Mouse (Mus musculus) CH12.LX (cell line): ENCODE results near the gene Me1. TPM values are rescaled to one million over a fixed set of nuclear protein-coding genes. Genes with fewer than 3 reads are reported as not detected.
A peak's percentile ranks its signal among the peaks of the same experiment; 100 is the strongest.

Experiments
- DNase-seq: peaks from one replicate; pipeline ENCODE4 v3.0.0-alpha.2; 2013; ENCODE audit errors: extremely low read depth
- H3K27ac ChIP-seq: 2 replicates; pipeline ENCODE4 v1.5.1; 2012; ENCODE audit warnings: low read depth, mild to moderate bottlenecking, control low read depth, moderate library complexity; ENCODE audit not compliant: insufficient read depth
- H3K27me3 ChIP-seq: replicated peaks from 2 replicates; pipeline ENCODE3; 2012; ENCODE audit warnings: inconsistent platforms
- H3K36me3 ChIP-seq, 2 experiments: replicated peaks in 1 of 2; 2 replicates each; pipeline versions ENCODE3 to v1.6.1; 2012; ENCODE audit warnings: inconsistent platforms in 1 of 2, low read length in 1 of 2, mild to moderate bottlenecking in 1 of 2, mixed read lengths in 1 of 2, moderate library complexity in 1 of 2; ENCODE audit not compliant: control insufficient read depth in 1 of 2, insufficient read depth in 1 of 2
- H3K4me1 ChIP-seq, 2 experiments: 2 replicates each; pipeline ENCODE4 v1.6.1; 2012; ENCODE audit warnings: inconsistent platforms in 1 of 2, moderate library complexity in 1 of 2; ENCODE audit not compliant: insufficient read depth in 2 of 2, control insufficient read depth in 1 of 2
- H3K4me2 ChIP-seq: 2 replicates; pipeline ENCODE4 v1.6.1; 2012; ENCODE audit warnings: low read depth, mild to moderate bottlenecking, control low read depth; ENCODE audit not compliant: poor library complexity, insufficient read depth, severe bottlenecking
- H3K4me3 ChIP-seq, 3 experiments: fragments of 150-350 bp in 1 of 3; sonication (generic) in 1 of 3; replicated peaks in 1 of 3; 2 replicates each; pipeline versions ENCODE3 to v1.5.1; 2011 to 2012; ENCODE audit warnings: low read depth in 2 of 3, low read length in 2 of 3, mild to moderate bottlenecking in 2 of 3, moderate library complexity in 2 of 3, control low read depth in 1 of 3, improper control_type of control experiment in 1 of 3, inconsistent platforms in 1 of 3, mixed read lengths in 1 of 3; ENCODE audit not compliant: poor library complexity in 1 of 3
- H3K79me2 ChIP-seq: replicated peaks from 2 replicates; pipeline ENCODE4 v1.6.1; 2012; ENCODE audit warnings: mild to moderate bottlenecking, moderate library complexity; ENCODE audit not compliant: control insufficient read depth, poor library complexity, insufficient read depth, severe bottlenecking; ENCODE audit errors: extremely low read depth
- H3K9ac ChIP-seq: 2 replicates; pipeline ENCODE4 v1.6.1; 2012; ENCODE audit warnings: low read depth, mild to moderate bottlenecking, control low read depth, moderate library complexity; ENCODE audit not compliant: insufficient read depth
- H3K9me3 ChIP-seq: replicated peaks from 2 replicates; pipeline ENCODE3; 2012; ENCODE audit warnings: low read length, inconsistent platforms, mixed read lengths
- BHLHE40 ChIP-seq: IDR thresholded peaks from 2 replicates; pipeline ENCODE4 v1.6.1; 2011; ENCODE audit warnings: mild to moderate bottlenecking, low read depth, low read length, improper control_type of control experiment
- CHD1 ChIP-seq: IDR thresholded peaks from 2 replicates; pipeline ENCODE4 v1.6.1; 2012; ENCODE audit warnings: low read depth, low read length, improper control_type of control experiment, inconsistent platforms
- CTCF ChIP-seq, 2 experiments: IDR thresholded peaks in 1 of 2; conservative IDR thresholded peaks in 1 of 2; 2 replicates each; pipeline ENCODE4 v1.5.1; 2011 to 2012; ENCODE audit warnings: low read depth in 2 of 2, low read length in 2 of 2, improper control_type of control experiment in 1 of 2, inconsistent platforms in 1 of 2, mild to moderate bottlenecking in 1 of 2, moderate library complexity in 1 of 2
- EP300 ChIP-seq: IDR thresholded peaks from 2 replicates; pipeline ENCODE4 v1.6.1; 2011; ENCODE audit warnings: low read length, improper control_type of control experiment
- ETS1 ChIP-seq: conservative IDR thresholded peaks from 2 replicates; pipeline ENCODE4 v1.6.1; 2012; ENCODE audit warnings: low read depth, mild to moderate bottlenecking, inconsistent platforms, low read length, improper control_type of control experiment, moderate library complexity
- GABPA ChIP-seq: IDR thresholded peaks from 2 replicates; pipeline ENCODE4 v1.6.1; 2012; ENCODE audit warnings: low read depth, low read length, improper control_type of control experiment, inconsistent platforms; ENCODE audit not compliant: insufficient replicate concordance
- HCFC1 ChIP-seq: IDR thresholded peaks from 2 replicates; pipeline ENCODE4 v1.6.1; 2012; ENCODE audit warnings: low read depth, mild to moderate bottlenecking, inconsistent platforms, low read length, improper control_type of control experiment
- IRF4 ChIP-seq: IDR thresholded peaks from 2 replicates; pipeline ENCODE4 v1.6.1; 2014; ENCODE audit warnings: low read depth, mild to moderate bottlenecking, inconsistent platforms, low read length, improper control_type of control experiment
- JUN ChIP-seq: IDR thresholded peaks from 2 replicates; pipeline ENCODE4 v1.6.1; 2011; ENCODE audit warnings: low read depth, mild to moderate bottlenecking, low read length, improper control_type of control experiment, moderate library complexity; ENCODE audit not compliant: insufficient read depth
- JUND ChIP-seq: conservative IDR thresholded peaks from 2 replicates; pipeline ENCODE4 v1.6.1; 2011; ENCODE audit warnings: low read depth, low read length, improper control_type of control experiment
- MAFK ChIP-seq: IDR thresholded peaks from 2 replicates; pipeline ENCODE4 v1.6.1; 2011; ENCODE audit warnings: low read length, improper control_type of control experiment; ENCODE audit not compliant: insufficient replicate concordance
- MAX ChIP-seq: IDR thresholded peaks from 2 replicates; pipeline ENCODE4 v1.6.1; 2011; ENCODE audit warnings: low read length, improper control_type of control experiment
- MAZ ChIP-seq: IDR thresholded peaks from 2 replicates; pipeline ENCODE4 v1.6.1; 2012; ENCODE audit warnings: low read depth, mild to moderate bottlenecking, inconsistent platforms, low read length, improper control_type of control experiment, moderate library complexity
- NELFE ChIP-seq: IDR thresholded peaks from 2 replicates; pipeline ENCODE4 v1.6.1; 2011; ENCODE audit warnings: low read depth, low read length, improper control_type of control experiment
- POLR2AphosphoS2 ChIP-seq: IDR thresholded peaks from 2 replicates; pipeline ENCODE4 v1.6.1; 2011; ENCODE audit warnings: low read depth, low read length, improper control_type of control experiment
- RCOR1 ChIP-seq: conservative IDR thresholded peaks from 2 replicates; pipeline ENCODE4 v1.6.1; 2012; ENCODE audit warnings: low read depth, mild to moderate bottlenecking, inconsistent platforms, low read length, improper control_type of control experiment
- TCF12 ChIP-seq: IDR thresholded peaks from 2 replicates; pipeline ENCODE4 v1.6.1; 2014; ENCODE audit warnings: low read depth, mild to moderate bottlenecking, inconsistent platforms, low read length, improper control_type of control experiment
- UBTF ChIP-seq: IDR thresholded peaks from 2 replicates; pipeline ENCODE4 v1.6.1; 2012; ENCODE audit warnings: low read depth, mild to moderate bottlenecking, inconsistent platforms, low read length, improper control_type of control experiment, moderate library complexity
- USF1 ChIP-seq: IDR thresholded peaks from 2 replicates; pipeline ENCODE4 v1.6.1; 2014; ENCODE audit warnings: low read depth, mild to moderate bottlenecking, inconsistent platforms, low read length, improper control_type of control experiment
- USF2 ChIP-seq: conservative IDR thresholded peaks from 2 replicates; pipeline ENCODE4 v1.6.1; 2011; ENCODE audit warnings: low read depth, low read length, improper control_type of control experiment
- ZC3H11A ChIP-seq: IDR thresholded peaks from 2 replicates; pipeline ENCODE4 v1.6.1; 2012; ENCODE audit warnings: low read depth, mild to moderate bottlenecking, inconsistent platforms, low read length, improper control_type of control experiment
- ZKSCAN1 ChIP-seq: IDR thresholded peaks from 2 replicates; pipeline ENCODE4 v1.6.1; 2012; ENCODE audit warnings: low read depth, inconsistent platforms, low read length, improper control_type of control experiment, borderline replicate concordance
- ZMIZ1 ChIP-seq: IDR thresholded peaks from 2 replicates; pipeline ENCODE4 v1.6.1; 2012; ENCODE audit warnings: low read depth, mild to moderate bottlenecking, inconsistent platforms, low read length, improper control_type of control experiment
- ZNF384 ChIP-seq: IDR thresholded peaks from 2 replicates; pipeline ENCODE4 v1.6.1; 2012; ENCODE audit warnings: low read depth, low read length, improper control_type of control experiment, inconsistent platforms
- dilution Hi-C: fragments of 300-500 bp; cut with MboI; formaldehyde crosslinking; loops from 2 replicates; pipeline ENCODE4 v1.14.3; 2020; ENCODE audit warnings: low sequenced_read_pairs; ENCODE audit not compliant: extremely low pct_unique_long_range_greater_than_20kb, extremely low pct_ligation_motif_present
- in situ Hi-C: fragments of 300-500 bp; cut with MboI; formaldehyde crosslinking; loops from 3 replicates; pipeline ENCODE4 v1.14.3; 2019; ENCODE audit warnings: low sequenced_read_pairs, low pct_ligation_motif_present, low pct_unique_long_range_greater_than_20kb, mixed read lengths
- polyA plus RNA-seq: library from polyadenylated mRNA; unstranded; fragments of >175 nt; gene quantifications from 2 replicates; pipeline ENCODE4 v1.2.1, GENCODE M21; 2012; ENCODE audit warnings: low read depth; ENCODE audit not compliant: insufficient read length
- total RNA-seq, 2 experiments: library from RNA; depleted of rRNA; stranded (reverse); fragments of 300-350 nt in 1 of 2; fragments of >200 nt in 1 of 2; gene quantifications; 2 replicates each; pipeline ENCODE4 v1.2.3; 2012 to 2014

Me1 gene
- total and polyA plus RNA-seq, 3 experiments, result 9.4 to 39.9 (median 16.7) TPM

DNA sequence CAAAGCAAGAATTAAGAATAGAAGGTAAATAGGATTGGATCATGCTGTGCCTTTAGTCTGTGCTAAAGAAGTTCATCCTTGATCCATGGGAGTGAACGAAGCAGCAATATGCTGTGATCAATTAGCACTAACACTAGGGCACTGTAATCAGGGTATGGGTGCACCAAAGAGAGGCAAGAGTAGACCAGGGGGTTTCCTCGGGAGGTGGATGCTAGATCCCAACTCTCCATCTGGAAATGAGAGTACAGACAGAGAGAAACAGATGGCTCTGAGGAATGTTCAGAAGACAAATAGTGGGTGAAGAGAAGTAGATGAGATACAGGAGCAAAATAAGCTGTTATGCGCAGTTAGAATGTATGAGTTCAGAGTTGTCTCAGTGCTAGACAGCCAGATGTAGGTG lies 68.8 kb downstream of the Me1 start:
- H3K9ac ChIP-seq, result no peak overlapping the region
- no peak for DNase-seq
- dilution Hi-C loops, result no loop called here
- in situ Hi-C loops, result no loop called here
- no peaks in the 10 kb centered on the region for H3K9me3 ChIP-seq
- no peaks in the 10 kb centered on the region for H3K27me3 ChIP-seq
- H3K4me1 ChIP-seq, result peaks cover 10 to 72% of the 10 kb centered on the region in 2 experiments
- no peak overlapping the region for H3K4me3 ChIP-seq
- no peaks in the 10 kb centered on the region for H3K79me2 ChIP-seq
- no peak overlapping the region for H3K27ac ChIP-seq
- H3K4me2 ChIP-seq, result no peak overlapping the region
- peaks cover 0 to 18% of the 10 kb centered on the region in 2 experiments for H3K36me3 ChIP-seq
- TF ChIP-seq JUND (no peak), ZNF384 (no peak), RCOR1 (no peak), ETS1 (no peak), BHLHE40 (no peak), GABPA (no peak), NELFE (no peak), USF1 (no peak), ZMIZ1 (no peak), MAFK (no peak), USF2 (no peak), POLR2AphosphoS2 (no peak), ZC3H11A (no peak), MAZ (no peak), HCFC1 (no peak), JUN (no peak), UBTF (no peak), CHD1 (no peak), MAX (no peak), ZKSCAN1 (no peak)

DNA sequence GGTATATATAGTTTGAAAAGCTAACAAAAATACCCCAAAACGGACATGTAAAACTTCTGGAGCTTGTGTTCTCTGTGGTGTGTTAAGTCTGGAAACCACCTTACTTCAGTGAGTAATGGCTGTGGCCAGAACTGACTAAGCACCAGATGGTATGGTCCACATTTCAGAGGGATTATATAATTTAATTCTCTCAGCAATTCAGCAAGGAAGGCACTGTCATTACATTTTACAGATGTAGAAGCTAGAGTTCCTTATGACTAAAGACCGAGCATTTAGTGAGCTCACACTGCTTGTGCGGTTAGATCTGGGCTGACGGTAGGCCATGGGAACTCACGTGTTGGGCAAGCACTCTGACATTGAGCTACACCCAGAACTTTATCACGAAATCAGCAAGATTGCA lies 71.0 kb downstream of the Me1 start:
- H3K79me2 ChIP-seq, result no peaks in the 10 kb centered on the region
- no peaks in the 10 kb centered on the region for H3K9me3 ChIP-seq
- no peak overlapping the region for H3K9ac ChIP-seq
- H3K27ac ChIP-seq, result no peak overlapping the region; the same call in 1 of the 2 replicates
- in situ Hi-C loops (no loop called here), dilution Hi-C loops (no loop called here)
- H3K4me2 ChIP-seq, result peak overlapping the region; percentile 91; the same call in 1 of the 2 replicates
- peaks cover 10 to 54% of the 10 kb centered on the region in 2 experiments for H3K4me1 ChIP-seq
- H3K4me3 ChIP-seq, result peak overlapping the region in 1 of 3 experiments; percentile 45
- DNase-seq, result peak; percentile 55
- no peaks in the 10 kb centered on the region for H3K27me3 ChIP-seq
- peaks cover 0 to 18% of the 10 kb centered on the region in 2 experiments for H3K36me3 ChIP-seq
- TF ChIP-seq USF1 (no peak), ETS1 (peak; percentile 81), IRF4 (peak; percentile 69; the same call in 1 of the 2 replicates), JUND (0 out of 2 replicates have a peak, but pooled peaks have one; percentile 7), EP300 (peak; percentile 78), TCF12 (peak; percentile 55), CTCF (conservative IDR thresholded peaks at IDR 0.05 in 1 of 2, IDR thresholded peaks at IDR 0.05 in 1 of 2; ENCODE audit: low read depth in 2 of 2, low read length in 2 of 2) (no peak), BHLHE40 (peak; percentile 43)
